Mouse (Mus musculus): Measurements from ENCODE around the gene Ppm1e.

GRCm38 (mm10) chr11:87367865-87368580 lies 9.2 kb upstream of the Ppm1e start:
- TF ChIP-seq POLR2A (IDR thresholded peaks at IDR 0.05; ENCODE audit: borderline replicate concordance, extremely low read depth, insufficient read depth, insufficient read length, poor library complexity, severe bottlenecking) (no peak), CTCF (IDR thresholded peaks at IDR 0.05; ENCODE audit: borderline replicate concordance, extremely low read depth, insufficient read depth, insufficient read length) (no peak)
